Comparison of ENCODE assay signal across 30 mouse cellular contexts in genomic region chr6:51175616-51176590, GRCm38 (mm10).
DNase-seq lines count a peak whose midpoint lies in the region; ATAC-seq and TF ChIP-seq lines count a peak whose summit lies in the region.
"Had no signal": no experiment of that assay in that cellular context is flagged by ENCODE, and none has a peak within 500 bp of the region (broad histone marks: within the 10 kb centered on the region; RNA-seq: fewer than 3 reads in every experiment).

No protein-coding gene starts in this region.

- ATAC-seq in midbrain, embryonic 11.5 days (ENCODE audit: low FRiP score): no peak
- no peak for ATAC-seq in midbrain, embryonic 15.5 days (replicated peaks)
- ATAC-seq in limb, embryonic 11.5 days (ENCODE audit: insufficient number of reproducible peaks, low FRiP score, low TSS enrichment, low read depth): no peak
- ATAC-seq: CD4-positive, CD25-positive, alpha-beta regulatory T cell, adult 4 months; hindbrain, embryonic 16.5 days; intestine, embryonic 15.5 days; midbrain, embryonic 16.5 days had no signal

- peaks cover 57% of the 10 kb centered on the region for H3K27me3 ChIP-seq in midbrain, embryonic 11.5 days (ENCODE audit: control insufficient read depth, insufficient read depth, low read length)
- H3K27me3 ChIP-seq in midbrain, embryonic 15.5 days (replicated peaks): peaks cover 73% of the 10 kb centered on the region
- H3K27me3 ChIP-seq in CH12.LX (replicated peaks): peaks cover 19% of the 10 kb centered on the region
- no peaks in the 10 kb centered on the region for H3K27me3 ChIP-seq in limb, embryonic 11.5 days (ENCODE audit: control insufficient read depth, insufficient read depth, low read length)

- H3K9ac ChIP-seq in midbrain, embryonic 11.5 days (ENCODE audit: low read length): no peak overlapping the region
- no peak overlapping the region for H3K9ac ChIP-seq in midbrain, embryonic 15.5 days
- no peak overlapping the region; the same call in 1 of the 2 replicates for H3K9ac ChIP-seq in CH12.LX (ENCODE audit: insufficient read depth, low read depth)
- peak overlapping the region; percentile 27; the same call in 1 of the 2 replicates for H3K9ac ChIP-seq in limb, embryonic 11.5 days (ENCODE audit: low read length)
- H3K9ac ChIP-seq: forebrain, embryonic 12.5 days; heart, embryonic 12.5 days; intestine, embryonic 15.5 days; liver, embryonic 15.5 days; neural tube, embryonic 13.5 days; stomach, embryonic 15.5 days had no signal

- no peaks in the 10 kb centered on the region for H3K36me3 ChIP-seq in midbrain, embryonic 11.5 days (ENCODE audit: control insufficient read depth, insufficient read depth, low read length)
- H3K36me3 ChIP-seq in midbrain, embryonic 15.5 days (replicated peaks): no peaks in the 10 kb centered on the region
- no peaks in the 10 kb centered on the region for H3K36me3 ChIP-seq in CH12.LX (replicated peaks in 1 of 2; ENCODE audit: control insufficient read depth in 1 of 2, insufficient read depth in 1 of 2, low read length in 1 of 2)
- H3K36me3 ChIP-seq in limb, embryonic 11.5 days (ENCODE audit: control insufficient read depth, insufficient read depth, low read length): no peaks in the 10 kb centered on the region
- H3K36me3 ChIP-seq: forebrain, embryonic 12.5 days; heart, embryonic 12.5 days; intestine, embryonic 15.5 days; liver, embryonic 15.5 days; neural tube, embryonic 13.5 days; stomach, embryonic 15.5 days had no signal

- peaks cover 16% of the 10 kb centered on the region for H3K4me1 ChIP-seq in midbrain, embryonic 11.5 days (ENCODE audit: control insufficient read depth, insufficient read depth, low read length)
- H3K4me1 ChIP-seq in midbrain, embryonic 15.5 days: no peaks in the 10 kb centered on the region
- peaks cover 2 to 16% of the 10 kb centered on the region in 2 experiments for H3K4me1 ChIP-seq in CH12.LX (ENCODE audit: control insufficient read depth in 1 of 2, insufficient read depth in 2 of 2)
- peaks cover 16% of the 10 kb centered on the region for H3K4me1 ChIP-seq in limb, embryonic 11.5 days (ENCODE audit: control insufficient read depth, insufficient read depth, low read length)

- no peaks in the 10 kb centered on the region for H3K9me3 ChIP-seq in midbrain, embryonic 11.5 days (ENCODE audit: control insufficient read depth, low read length)
- no peaks in the 10 kb centered on the region for H3K9me3 ChIP-seq in midbrain, embryonic 15.5 days
- H3K9me3 ChIP-seq in CH12.LX (replicated peaks; ENCODE audit: low read length): no peaks in the 10 kb centered on the region
- H3K9me3 ChIP-seq in limb, embryonic 11.5 days (ENCODE audit: control insufficient read depth, low read length): no peaks in the 10 kb centered on the region
- H3K9me3 ChIP-seq: forebrain, embryonic 12.5 days; heart, embryonic 12.5 days; intestine, embryonic 15.5 days; liver, embryonic 15.5 days; neural tube, embryonic 13.5 days; stomach, embryonic 15.5 days had no signal

- DNase-seq in embryo, embryonic 11 days: peak; percentile 53
- no peak for DNase-seq in embryo, embryonic 9.5 days (ENCODE audit: extremely low spot score)
- DNase-seq in midbrain, embryonic 11.5 days (ENCODE audit: low spot score, missing footprints): peak; percentile 92
- DNase-seq in CH12.LX (ENCODE audit: extremely low read depth): no peak
- DNase-seq in limb, embryonic 11.5 days (ENCODE audit: low spot score): peak; percentile 55
- no peak for DNase-seq in right cerebral cortex, postnatal 36 days (ENCODE audit: low spot score in 2 of 2)
- DNase-seq in heart, postnatal 10 days: no peak
- DNase-seq: adrenal gland, postnatal 25 days; cerebellum, adult 18-20 months; gastrocnemius, adult 2 months; gastrocnemius, postnatal 36 days; kidney, adult 2 months; kidney, postnatal 36 days; layer of hippocampus, postnatal 36 days; left cerebral cortex, postnatal 4 days; lung, postnatal 36 days; right cerebral cortex, postnatal 14 days; thymus, postnatal 14 days had no signal

- H3K79me2 ChIP-seq in CH12.LX (replicated peaks; ENCODE audit: control insufficient read depth, extremely low read depth, insufficient read depth, poor library complexity, severe bottlenecking): no peaks in the 10 kb centered on the region

- TF ChIP-seq CTCF in CH12.LX (conservative IDR thresholded peaks at IDR 0.05 in 1 of 2, IDR thresholded peaks at IDR 0.05 in 1 of 2; ENCODE audit: low read depth in 2 of 2, low read length in 2 of 2): no peak

- in situ Hi-C loops in CH12.LX (cut with MboI; ENCODE audit: low pct_ligation_motif_present, low pct_unique_long_range_greater_than_20kb, low sequenced_read_pairs): loop anchor here (10.0 kb wide), 1 partner anchor 491 kb away; no protein-coding TSS in a partner anchor

- intact Hi-C loops in heart, postnatal 10 days (cut with DNase I): loop anchor here (5.0 kb wide), 2 partner anchors 1056 to 1141 kb away; partner anchors contain the start of gene Hoxa9

- H3K27ac ChIP-seq in midbrain, embryonic 11.5 days (ENCODE audit: low read depth, low read length): no peak overlapping the region
- no peak overlapping the region for H3K27ac ChIP-seq in midbrain, embryonic 15.5 days
- no peak overlapping the region for H3K27ac ChIP-seq in CH12.LX (ENCODE audit: insufficient read depth, low read depth)
- H3K27ac ChIP-seq in limb, embryonic 11.5 days (replicated peaks; ENCODE audit: low read depth, low read length): peak overlapping the region; percentile 78
- H3K27ac ChIP-seq: forebrain, embryonic 12.5 days; gastrocnemius, adult 2 months; intestine, embryonic 15.5 days; liver, embryonic 15.5 days; neural tube, embryonic 13.5 days; stomach, embryonic 15.5 days had no signal

- dilution Hi-C loops in CH12.LX (cut with MboI; ENCODE audit: extremely low pct_ligation_motif_present, extremely low pct_unique_long_range_greater_than_20kb, low sequenced_read_pairs): no loop called here

- TF ChIP-seq EP300 in CH12.LX (IDR thresholded peaks at IDR 0.05; ENCODE audit: low read length): 0 out of 2 replicates have a peak, but pooled peaks have one; percentile 5

- TF ChIP-seq RAD21 in CH12.LX (IDR thresholded peaks at IDR 0.05; ENCODE audit: low read depth, low read length): no peak

- H3K4me3 ChIP-seq in midbrain, embryonic 11.5 days (ENCODE audit: low read depth, low read length): no peak overlapping the region
- H3K4me3 ChIP-seq in midbrain, embryonic 15.5 days: no peak overlapping the region
- no peak overlapping the region for H3K4me3 ChIP-seq in CH12.LX (replicated peaks in 1 of 3; ENCODE audit: low read depth in 2 of 3, low read length in 2 of 3, poor library complexity in 1 of 3)
- H3K4me3 ChIP-seq in limb, embryonic 11.5 days (ENCODE audit: low read depth, low read length): no peak overlapping the region; the same call in 1 of the 2 replicates
- H3K4me3 ChIP-seq: erythroblast, embryonic 14.5 days; forebrain, embryonic 12.5 days; gastrocnemius, adult 2 months; heart, embryonic 12.5 days; intestine, embryonic 15.5 days; liver, embryonic 15.5 days; myocyte; neural tube, embryonic 13.5 days; stomach, embryonic 15.5 days had no signal

- no peak overlapping the region for H3K4me2 ChIP-seq in midbrain, embryonic 11.5 days
- no peak overlapping the region for H3K4me2 ChIP-seq in midbrain, embryonic 15.5 days
- peak overlapping the region; percentile 56 for H3K4me2 ChIP-seq in CH12.LX (ENCODE audit: insufficient read depth, low read depth, poor library complexity, severe bottlenecking)
- peak overlapping the region; percentile 22; the same call in 1 of the 2 replicates for H3K4me2 ChIP-seq in limb, embryonic 11.5 days (ENCODE audit: low read depth, severe bottlenecking)
- H3K4me2 ChIP-seq: forebrain, embryonic 12.5 days; intestine, embryonic 15.5 days; liver, embryonic 15.5 days; neural tube, embryonic 13.5 days; stomach, embryonic 15.5 days had no signal

- WGBS in midbrain, embryonic 11.5 days: 5% methylated on average over 13 of the region's 13 CpGs
- 6% methylated on average over 13 of the region's 13 CpGs for WGBS in midbrain, embryonic 15.5 days
- WGBS in limb, embryonic 11.5 days: 9% methylated on average over 13 of the region's 13 CpGs

- TF ChIP-seq POLR2A in CH12.LX (IDR thresholded peaks at IDR 0.05; ENCODE audit: low read depth, low read length): no peak

TF ChIP-seq in CH12.LX, 34 proteins besides CTCF, POLR2A, EP300 and RAD21:
- TF ChIP-seq SMC3 (IDR thresholded peaks at IDR 0.05; ENCODE audit: low read depth, low read length) (no peak), UBTF (IDR thresholded peaks at IDR 0.05; ENCODE audit: low read depth, low read length) (no peak), KAT2A (IDR thresholded peaks at IDR 0.05; ENCODE audit: insufficient replicate concordance, low read length) (no peak), POLR2AphosphoS2 (IDR thresholded peaks at IDR 0.05; ENCODE audit: low read depth, low read length) (no peak), E2F4 (IDR thresholded peaks at IDR 0.05; ENCODE audit: insufficient replicate concordance, low read depth, low read length) (no peak), HCFC1 (IDR thresholded peaks at IDR 0.05; ENCODE audit: low read depth, low read length) (no peak), SIN3A (IDR thresholded peaks at IDR 0.05; ENCODE audit: low read length) (no peak), CHD2 (IDR thresholded peaks at IDR 0.05; ENCODE audit: low read length) (no peak)
TF ChIP-seq in CH12.LX: peak in this region for 0.

Comparison
In these comparisons a context has a peak if more than half of its experiments do, and no peak if none do; other contexts are left out.
1. DNase-seq: peak in embryo, embryonic 11 days (single experiment), midbrain, embryonic 11.5 days (single experiment) and limb, embryonic 11.5 days (single experiment); none in embryo, embryonic 9.5 days (single experiment), CH12.LX (single experiment), right cerebral cortex, postnatal 36 days (0 of 2) and heart, postnatal 10 days (0 of 2).
2. H3K4me2 ChIP-seq: peak in CH12.LX (single experiment) and limb, embryonic 11.5 days (single experiment); none in midbrain, embryonic 11.5 days (single experiment) and midbrain, embryonic 15.5 days (single experiment).